Mouse (Mus musculus) CH12.LX (cell line): Measurements from ENCODE around the gene Hhip. TPM values are rescaled to one million over a fixed set of nuclear protein-coding genes. Genes with fewer than 3 reads are reported as not detected.

Source experiments
- DNase-seq: peaks from one replicate; pipeline ENCODE4 v3.0.0-alpha.2; 2013; ENCODE audit errors: extremely low read depth
- H3K27ac ChIP-seq: 2 replicates; pipeline ENCODE4 v1.5.1; 2012; ENCODE audit warnings: low read depth, mild to moderate bottlenecking, control low read depth, moderate library complexity; ENCODE audit not compliant: insufficient read depth
- H3K27me3 ChIP-seq: replicated peaks from 2 replicates; pipeline ENCODE3; 2012; ENCODE audit warnings: inconsistent platforms
- H3K36me3 ChIP-seq, 2 experiments: replicated peaks in 1 of 2; 2 replicates each; pipeline versions ENCODE3 to v1.6.1; 2012; ENCODE audit warnings: inconsistent platforms in 1 of 2, low read length in 1 of 2, mild to moderate bottlenecking in 1 of 2, mixed read lengths in 1 of 2, moderate library complexity in 1 of 2; ENCODE audit not compliant: control insufficient read depth in 1 of 2, insufficient read depth in 1 of 2
- H3K4me1 ChIP-seq, 2 experiments: 2 replicates each; pipeline ENCODE4 v1.6.1; 2012; ENCODE audit warnings: inconsistent platforms in 1 of 2, moderate library complexity in 1 of 2; ENCODE audit not compliant: insufficient read depth in 2 of 2, control insufficient read depth in 1 of 2
- H3K4me2 ChIP-seq: 2 replicates; pipeline ENCODE4 v1.6.1; 2012; ENCODE audit warnings: low read depth, mild to moderate bottlenecking, control low read depth; ENCODE audit not compliant: poor library complexity, insufficient read depth, severe bottlenecking
- H3K4me3 ChIP-seq, 3 experiments: fragments of 150-350 bp in 1 of 3; sonication (generic) in 1 of 3; replicated peaks in 1 of 3; 2 replicates each; pipeline versions ENCODE3 to v1.5.1; 2011 to 2012; ENCODE audit warnings: low read depth in 2 of 3, low read length in 2 of 3, mild to moderate bottlenecking in 2 of 3, moderate library complexity in 2 of 3, control low read depth in 1 of 3, improper control_type of control experiment in 1 of 3, inconsistent platforms in 1 of 3, mixed read lengths in 1 of 3; ENCODE audit not compliant: poor library complexity in 1 of 3
- H3K79me2 ChIP-seq: replicated peaks from 2 replicates; pipeline ENCODE4 v1.6.1; 2012; ENCODE audit warnings: mild to moderate bottlenecking, moderate library complexity; ENCODE audit not compliant: control insufficient read depth, poor library complexity, insufficient read depth, severe bottlenecking; ENCODE audit errors: extremely low read depth
- H3K9ac ChIP-seq: 2 replicates; pipeline ENCODE4 v1.6.1; 2012; ENCODE audit warnings: low read depth, mild to moderate bottlenecking, control low read depth, moderate library complexity; ENCODE audit not compliant: insufficient read depth
- H3K9me3 ChIP-seq: replicated peaks from 2 replicates; pipeline ENCODE3; 2012; ENCODE audit warnings: low read length, inconsistent platforms, mixed read lengths
- CTCF ChIP-seq, 2 experiments: IDR thresholded peaks in 1 of 2; conservative IDR thresholded peaks in 1 of 2; 2 replicates each; pipeline ENCODE4 v1.5.1; 2011 to 2012; ENCODE audit warnings: low read depth in 2 of 2, low read length in 2 of 2, improper control_type of control experiment in 1 of 2, inconsistent platforms in 1 of 2, mild to moderate bottlenecking in 1 of 2, moderate library complexity in 1 of 2
- E2F4 ChIP-seq: IDR thresholded peaks from 2 replicates; pipeline ENCODE4 v1.6.1; 2011; ENCODE audit warnings: low read depth, low read length, improper control_type of control experiment; ENCODE audit not compliant: insufficient replicate concordance
- ELF1 ChIP-seq: IDR thresholded peaks from 2 replicates; pipeline ENCODE4 v1.6.1; 2014; ENCODE audit warnings: low read depth, mild to moderate bottlenecking, inconsistent platforms, low read length, improper control_type of control experiment
- EP300 ChIP-seq: IDR thresholded peaks from 2 replicates; pipeline ENCODE4 v1.6.1; 2011; ENCODE audit warnings: low read length, improper control_type of control experiment
- ETS1 ChIP-seq: conservative IDR thresholded peaks from 2 replicates; pipeline ENCODE4 v1.6.1; 2012; ENCODE audit warnings: low read depth, mild to moderate bottlenecking, inconsistent platforms, low read length, improper control_type of control experiment, moderate library complexity
- MAX ChIP-seq: IDR thresholded peaks from 2 replicates; pipeline ENCODE4 v1.6.1; 2011; ENCODE audit warnings: low read length, improper control_type of control experiment
- MAZ ChIP-seq: IDR thresholded peaks from 2 replicates; pipeline ENCODE4 v1.6.1; 2012; ENCODE audit warnings: low read depth, mild to moderate bottlenecking, inconsistent platforms, low read length, improper control_type of control experiment, moderate library complexity
- MEF2A ChIP-seq: IDR thresholded peaks from 2 replicates; pipeline ENCODE4 v1.6.1; 2014; ENCODE audit warnings: low read depth, mild to moderate bottlenecking, inconsistent platforms, low read length, improper control_type of control experiment, borderline replicate concordance
- MYC ChIP-seq: IDR thresholded peaks from 2 replicates; pipeline ENCODE4 v1.6.1; 2011; ENCODE audit warnings: low read depth, mild to moderate bottlenecking, improper control_type of control experiment, low read length
- NELFE ChIP-seq: IDR thresholded peaks from 2 replicates; pipeline ENCODE4 v1.6.1; 2011; ENCODE audit warnings: low read depth, low read length, improper control_type of control experiment
- NRF1 ChIP-seq: IDR thresholded peaks from 2 replicates; pipeline ENCODE4 v1.6.1; 2014; ENCODE audit warnings: low read depth, mild to moderate bottlenecking, inconsistent platforms, low read length, improper control_type of control experiment, moderate library complexity
- POLR2A ChIP-seq: IDR thresholded peaks from 2 replicates; pipeline ENCODE4 v1.6.1; 2011; ENCODE audit warnings: low read depth, mild to moderate bottlenecking, improper control_type of control experiment, low read length
- POLR2AphosphoS2 ChIP-seq: IDR thresholded peaks from 2 replicates; pipeline ENCODE4 v1.6.1; 2011; ENCODE audit warnings: low read depth, low read length, improper control_type of control experiment
- SMC3 ChIP-seq: IDR thresholded peaks from 2 replicates; pipeline ENCODE4 v1.6.1; 2011; ENCODE audit warnings: low read depth, low read length, improper control_type of control experiment
- TCF12 ChIP-seq: IDR thresholded peaks from 2 replicates; pipeline ENCODE4 v1.6.1; 2014; ENCODE audit warnings: low read depth, mild to moderate bottlenecking, inconsistent platforms, low read length, improper control_type of control experiment
- UBTF ChIP-seq: IDR thresholded peaks from 2 replicates; pipeline ENCODE4 v1.6.1; 2012; ENCODE audit warnings: low read depth, mild to moderate bottlenecking, inconsistent platforms, low read length, improper control_type of control experiment, moderate library complexity
- ZC3H11A ChIP-seq: IDR thresholded peaks from 2 replicates; pipeline ENCODE4 v1.6.1; 2012; ENCODE audit warnings: low read depth, mild to moderate bottlenecking, inconsistent platforms, low read length, improper control_type of control experiment
- ZKSCAN1 ChIP-seq: IDR thresholded peaks from 2 replicates; pipeline ENCODE4 v1.6.1; 2012; ENCODE audit warnings: low read depth, inconsistent platforms, low read length, improper control_type of control experiment, borderline replicate concordance
- ZNF384 ChIP-seq: IDR thresholded peaks from 2 replicates; pipeline ENCODE4 v1.6.1; 2012; ENCODE audit warnings: low read depth, low read length, improper control_type of control experiment, inconsistent platforms
- dilution Hi-C: fragments of 300-500 bp; cut with MboI; formaldehyde crosslinking; loops from 2 replicates; pipeline ENCODE4 v1.14.3; 2020; ENCODE audit warnings: low sequenced_read_pairs; ENCODE audit not compliant: extremely low pct_unique_long_range_greater_than_20kb, extremely low pct_ligation_motif_present
- in situ Hi-C: fragments of 300-500 bp; cut with MboI; formaldehyde crosslinking; loops from 3 replicates; pipeline ENCODE4 v1.14.3; 2019; ENCODE audit warnings: low sequenced_read_pairs, low pct_ligation_motif_present, low pct_unique_long_range_greater_than_20kb, mixed read lengths
- polyA plus RNA-seq: library from polyadenylated mRNA; unstranded; fragments of >175 nt; gene quantifications from 2 replicates; pipeline ENCODE4 v1.2.1, GENCODE M21; 2012; ENCODE audit warnings: low read depth; ENCODE audit not compliant: insufficient read length
- total RNA-seq, 2 experiments: library from RNA; depleted of rRNA; stranded (reverse); fragments of 300-350 nt in 1 of 2; fragments of >200 nt in 1 of 2; gene quantifications; 2 replicates each; pipeline ENCODE4 v1.2.3; 2012 to 2014

The Hhip gene
- total and polyA plus RNA-seq, 3 experiments = not detected

DNA sequence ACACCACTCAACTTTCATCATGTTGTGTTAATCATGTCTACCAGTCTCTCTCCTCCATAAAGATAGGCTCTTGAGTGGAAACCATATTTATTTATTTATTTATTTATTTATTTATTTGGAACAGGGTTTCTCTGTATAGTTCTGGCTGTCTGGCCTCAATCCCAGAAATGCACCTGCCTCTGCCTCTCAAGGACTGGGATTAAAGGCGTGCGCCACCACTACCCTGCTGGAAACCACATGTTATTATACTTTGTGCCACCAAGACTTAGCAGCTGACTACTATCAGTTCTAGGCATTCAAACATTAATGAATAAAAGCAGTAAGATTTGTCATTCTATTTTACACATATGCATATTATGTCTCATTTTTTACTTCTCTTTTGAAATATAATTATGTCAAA, 42.0 kb downstream of the Hhip start:
- no peaks in the 10 kb centered on the region for H3K36me3 ChIP-seq
- DNase-seq = no peak
- H3K9ac ChIP-seq = no peak overlapping the region
- H3K27ac ChIP-seq = no peak overlapping the region
- H3K4me1 ChIP-seq = no peaks in the 10 kb centered on the region; a peak in 1 of 4 replicates
- no peaks in the 10 kb centered on the region for H3K79me2 ChIP-seq
- no peak overlapping the region for H3K4me2 ChIP-seq
- TF ChIP-seq POLR2AphosphoS2 (no peak), MAZ (no peak), MAX (no peak), E2F4 (no peak), ETS1 (no peak), NRF1 (no peak), ZKSCAN1 (no peak), ZC3H11A (no peak), TCF12 (no peak), MEF2A (no peak), EP300 (no peak), NELFE (no peak), UBTF (no peak), POLR2A (no peak), CTCF (conservative IDR thresholded peaks at IDR 0.05 in 1 of 2, IDR thresholded peaks at IDR 0.05 in 1 of 2; ENCODE audit: low read depth in 2 of 2, low read length in 2 of 2) (no peak)
- in situ Hi-C loops (no loop called here), dilution Hi-C loops (no loop called here)
- no peaks in the 10 kb centered on the region for H3K27me3 ChIP-seq
- H3K4me3 ChIP-seq = no peak overlapping the region
- H3K9me3 ChIP-seq = no peaks in the 10 kb centered on the region

DNA sequence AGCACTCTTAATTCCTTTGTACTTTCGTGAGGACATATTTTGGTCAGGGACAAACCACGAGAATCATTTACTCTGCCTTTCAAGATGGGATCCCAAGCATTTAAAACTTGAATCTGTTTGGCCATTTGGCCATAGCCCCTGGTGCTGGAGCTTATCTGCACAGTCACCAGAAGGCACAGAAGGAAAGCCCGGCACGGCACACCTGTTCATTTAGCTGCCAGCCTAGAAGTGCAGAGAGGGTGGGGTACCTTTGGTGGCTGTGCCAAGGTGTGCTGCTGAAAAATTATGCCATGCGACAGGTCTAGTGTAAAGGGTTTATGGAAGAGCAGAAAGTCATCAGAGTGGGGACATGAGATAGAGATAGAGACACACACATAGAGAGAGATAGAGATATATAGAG, 53.4 kb downstream of the Hhip start:
- no peak for TF ChIP-seq ELF1
- TF ChIP-seq CTCF (conservative IDR thresholded peaks at IDR 0.05 in 1 of 2, IDR thresholded peaks at IDR 0.05 in 1 of 2; ENCODE audit: low read depth in 2 of 2, low read length in 2 of 2) = no peak
- TF ChIP-seq SMC3 = no peak
- no peak for TF ChIP-seq MYC
- no peak for TF ChIP-seq ETS1
- no peak for TF ChIP-seq POLR2A
- no peak for TF ChIP-seq ZNF384
- TF ChIP-seq, all 38 proteins: peak for 0
- H3K36me3 ChIP-seq = no peaks in the 10 kb centered on the region
- no peak overlapping the region for H3K9ac ChIP-seq
- H3K79me2 ChIP-seq = no peaks in the 10 kb centered on the region
- in situ Hi-C loops (no loop called here), dilution Hi-C loops (no loop called here)
- no peaks in the 10 kb centered on the region for H3K27me3 ChIP-seq
- no peak for DNase-seq
- no peak overlapping the region for H3K4me3 ChIP-seq
- H3K9me3 ChIP-seq = no peaks in the 10 kb centered on the region
- no peaks in the 10 kb centered on the region for H3K4me1 ChIP-seq
- no peak overlapping the region for H3K4me2 ChIP-seq
- no peak overlapping the region for H3K27ac ChIP-seq
